Comparison of ENCODE assay signal across 8 mouse cellular contexts in the genomic region with DNA sequence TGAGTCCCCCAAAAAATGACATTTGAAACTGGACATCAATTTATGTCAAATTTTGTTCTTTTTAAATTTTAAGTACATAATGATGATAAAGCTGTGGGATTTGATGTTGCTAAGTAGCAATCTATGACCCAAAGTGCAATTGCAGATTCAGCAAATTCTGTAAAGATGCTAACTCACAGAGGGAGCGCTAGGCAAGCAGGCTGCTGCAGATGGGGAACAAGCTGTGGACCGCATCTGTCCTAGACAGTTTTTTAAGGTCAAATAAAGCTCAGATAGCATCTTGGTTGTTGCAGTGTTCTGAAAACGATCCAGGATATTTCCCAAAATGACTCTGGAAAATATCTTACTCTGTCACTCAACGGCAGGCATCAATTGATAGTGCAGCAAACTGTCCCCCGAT. TPM values are rescaled to one million over a fixed set of nuclear protein-coding genes. Genes with fewer than 3 reads are reported as not detected.
A peak's percentile ranks its signal among the peaks of the same experiment; 100 is the strongest.
DNase-seq lines count a peak whose midpoint lies in the region; ATAC-seq and TF ChIP-seq lines count a peak whose summit lies in the region.

No protein-coding gene starts in this region.

- no peaks in the 10 kb centered on the region for H3K9me3 ChIP-seq in lung, embryonic 16.5 days (ENCODE audit: control insufficient read depth, low read length)
- H3K9me3 ChIP-seq in intestine, postnatal 0 days (ENCODE audit: control insufficient read depth): no peaks in the 10 kb centered on the region
- H3K9me3 ChIP-seq in midbrain, embryonic 13.5 days: no peaks in the 10 kb centered on the region

- H3K4me3 ChIP-seq in lung, embryonic 16.5 days (ENCODE audit: low read length): no peak overlapping the region; the same call in 1 of the 2 replicates
- peak overlapping the region; percentile 96; the same call in 1 of the 2 replicates for H3K4me3 ChIP-seq in intestine, postnatal 0 days (ENCODE audit: low read depth, low read length)
- peak overlapping the region; percentile 97 for H3K4me3 ChIP-seq in midbrain, embryonic 13.5 days (replicated peaks)

- no peaks in the 10 kb centered on the region for H3K27me3 ChIP-seq in lung, embryonic 16.5 days (ENCODE audit: control insufficient read depth, insufficient read depth, low read depth, low read length)
- H3K27me3 ChIP-seq in intestine, postnatal 0 days (replicated peaks; ENCODE audit: control insufficient read depth, insufficient read depth, low read length): no peaks in the 10 kb centered on the region
- no peaks in the 10 kb centered on the region for H3K27me3 ChIP-seq in midbrain, embryonic 13.5 days

- no peaks in the 10 kb centered on the region for H3K36me3 ChIP-seq in lung, embryonic 16.5 days (ENCODE audit: control insufficient read depth, insufficient read depth, low read length)
- no peaks in the 10 kb centered on the region for H3K36me3 ChIP-seq in intestine, postnatal 0 days (ENCODE audit: control insufficient read depth, insufficient read depth)
- no peaks in the 10 kb centered on the region for H3K36me3 ChIP-seq in midbrain, embryonic 13.5 days

- 0 out of 2 replicates have a peak overlapping the region, but pooled peaks have one; percentile 64 for H3K4me2 ChIP-seq in lung, embryonic 16.5 days (ENCODE audit: low read depth, low read length)
- peak overlapping the region; percentile 82; the same call in 1 of the 2 replicates for H3K4me2 ChIP-seq in intestine, postnatal 0 days (replicated peaks; ENCODE audit: low read depth)
- H3K4me2 ChIP-seq in midbrain, embryonic 13.5 days (replicated peaks): peak overlapping the region; percentile 80

- DNase-seq in CD4-positive, CD25-positive, alpha-beta regulatory T cell, adult 2 months (ENCODE audit: low read depth, low spot score): peak; percentile 15
- no peak for DNase-seq in lung, adult 18-20 months
- DNase-seq in spleen, adult 12 weeks (ENCODE audit: low spot score): no peak
- no peak for DNase-seq in urinary bladder, adult 18-20 months (ENCODE audit: low spot score in 2 of 2)

- no peak for ATAC-seq in CD4-positive, CD25-positive, alpha-beta regulatory T cell, adult 4 months
- no peak for ATAC-seq in lung, embryonic 16.5 days (ENCODE audit: low read depth)
- ATAC-seq in intestine, postnatal 0 days: no peak
- no peak for ATAC-seq in midbrain, embryonic 13.5 days

- no peak overlapping the region for H3K27ac ChIP-seq in lung, embryonic 16.5 days (ENCODE audit: low read length)
- no peak overlapping the region for H3K27ac ChIP-seq in intestine, postnatal 0 days (ENCODE audit: low read depth, low read length)
- peak overlapping the region; percentile 100 for H3K27ac ChIP-seq in midbrain, embryonic 13.5 days

- WGBS in lung, embryonic 16.5 days: 56% methylated on average over 5 of the region's 5 CpGs
- 60% methylated on average over 5 of the region's 5 CpGs for WGBS in intestine, postnatal 0 days
- WGBS in midbrain, embryonic 13.5 days: 64% methylated on average over 5 of the region's 5 CpGs

- peaks cover 7% of the 10 kb centered on the region; the same call in 1 of the 2 replicates for H3K4me1 ChIP-seq in lung, embryonic 16.5 days (replicated peaks; ENCODE audit: control insufficient read depth, insufficient read depth, low read length)
- no peaks in the 10 kb centered on the region; the same call in 1 of the 2 replicates for H3K4me1 ChIP-seq in intestine, postnatal 0 days (replicated peaks; ENCODE audit: control insufficient read depth, insufficient read depth, low read length)
- peaks cover 31% of the 10 kb centered on the region for H3K4me1 ChIP-seq in midbrain, embryonic 13.5 days (replicated peaks)

- 0 out of 2 replicates have a peak overlapping the region, but pooled peaks have one; percentile 9 for H3K9ac ChIP-seq in lung, embryonic 16.5 days (ENCODE audit: low read length)
- no peak overlapping the region for H3K9ac ChIP-seq in intestine, postnatal 0 days (ENCODE audit: low read depth, low read length)
- peak overlapping the region; percentile 37; the same call in 1 of the 2 replicates for H3K9ac ChIP-seq in midbrain, embryonic 13.5 days (replicated peaks)

- TF ChIP-seq CTCF in intestine, postnatal 0 days (IDR thresholded peaks at IDR 0.05; ENCODE audit: low read depth): no peak

RNA-seq across cellular contexts. Expression of a gene that starts 1.0 kb away (rescaled TPM):
- polyA plus RNA-seq in CD4-positive, CD25-positive, alpha-beta regulatory T cell, adult 4 months (2017; shearing (Covaris generic)): 10 to 100 TPM; 26.8 to 33.7 TPM
- polyA plus RNA-seq in lung, embryonic 16.5 days (2015; fragmentation: Nextera tagmentation; extraction: Ambion mirVana): 123 and 126 TPM in 2 replicates
- polyA plus RNA-seq in intestine, postnatal 0 days (2015; fragmentation: Nextera tagmentation; extraction: Ambion mirVana): 133 and 134 TPM in 2 replicates
- polyA plus RNA-seq in midbrain, embryonic 13.5 days (2015; fragmentation: Nextera tagmentation; extraction: Ambion mirVana): 557 and 566 TPM in 2 replicates

RNA-seq across cellular contexts. Expression of a gene that starts 9.8 kb away (rescaled TPM):
- polyA plus RNA-seq in CD4-positive, CD25-positive, alpha-beta regulatory T cell, adult 4 months (2017; shearing (Covaris generic)): 10 to 100 TPM; 20.8 to 22.4 TPM
- polyA plus RNA-seq in lung, embryonic 16.5 days (2015; fragmentation: Nextera tagmentation; extraction: Ambion mirVana): 17.2 and 21.2 TPM in 2 replicates
- polyA plus RNA-seq in intestine, postnatal 0 days (2015; fragmentation: Nextera tagmentation; extraction: Ambion mirVana): 7.3 and 8.9 TPM in 2 replicates
- 6.0 and 6.3 TPM in 2 replicates for polyA plus RNA-seq in midbrain, embryonic 13.5 days (2015; fragmentation: Nextera tagmentation; extraction: Ambion mirVana)
